Mouse (Mus musculus) liver, adult 2 months (tissue): ENCODE results near the gene Ahdc1. TPM values are rescaled to one million over a fixed set of nuclear protein-coding genes. Genes with fewer than 3 reads are reported as not detected.

Experiments
- DNase-seq: peaks from one replicate; pipeline ENCODE4 v3.0.0-alpha.2; 2011; ENCODE audit warnings: low read depth, low spot score; ENCODE audit errors: extremely low read depth
- H3K27ac ChIP-seq: fragments of 200-500 bp; replicated peaks from 2 replicates; pipeline ENCODE4 v1.5.1; 2012; ENCODE audit warnings: low read depth, mild to moderate bottlenecking, control low read depth, inconsistent platforms, low read length; ENCODE audit not compliant: insufficient read depth
- H3K27me3 ChIP-seq: fragments of 200-500 bp; 2 replicates; pipeline ENCODE4 v1.6.1; 2012; ENCODE audit warnings: mild to moderate bottlenecking, moderate library complexity, low read length, inconsistent platforms; ENCODE audit not compliant: control insufficient read depth, insufficient read depth
- H3K36me3 ChIP-seq: fragments of 200-500 bp; 2 replicates; pipeline ENCODE4 v1.6.1; 2012; ENCODE audit warnings: low read length, inconsistent platforms; ENCODE audit not compliant: control insufficient read depth, insufficient read depth
- H3K4me1 ChIP-seq: fragments of 200-500 bp; 2 replicates; pipeline ENCODE4 v1.6.1; 2011; ENCODE audit warnings: low read length; ENCODE audit not compliant: control insufficient read depth, insufficient read depth
- H3K4me3 ChIP-seq: fragments of 200-500 bp; 2 replicates; pipeline ENCODE4 v1.5.1; 2011; ENCODE audit warnings: low read depth, mild to moderate bottlenecking, control low read depth, low read length, moderate library complexity; ENCODE audit not compliant: insufficient read depth
- H3K79me2 ChIP-seq: fragments of 200-500 bp; 2 replicates; pipeline ENCODE4 v1.6.1; 2012; ENCODE audit warnings: inconsistent platforms, mild to moderate bottlenecking, low read length, moderate library complexity; ENCODE audit not compliant: control insufficient read depth, insufficient read depth
- H3K9ac ChIP-seq: fragments of 200-500 bp; 2 replicates; pipeline ENCODE4 v1.6.1; 2012; ENCODE audit warnings: low read depth, mild to moderate bottlenecking, control low read depth, inconsistent platforms, low read length
- CTCF ChIP-seq: fragments of 200-500 bp; IDR thresholded peaks from 2 replicates; pipeline ENCODE4 v1.5.1; 2011; ENCODE audit warnings: low read depth, low read length, control low read depth
- POLR2A ChIP-seq: fragments of 200-500 bp; IDR thresholded peaks from 2 replicates; pipeline ENCODE4 v1.6.1; 2011; ENCODE audit warnings: low read length, control low read depth; ENCODE audit not compliant: insufficient read depth; ENCODE audit errors: extremely low read depth
- WGBS: fragments of 180-500 bp; shearing (Covaris S2); methylation state at CpG from one replicate; pipeline ENCODE4 v1.1.7; 2018; 5-methylcytosine and 5-hydroxymethylcytosine counted together
- polyA plus RNA-seq: library from polyadenylated mRNA; depleted of rRNA; stranded (reverse); fragments of >200 nt; gene quantifications from 2 replicates; pipeline ENCODE4 v1.2.3, GENCODE M21; 2012
- total RNA-seq: library from RNA; depleted of rRNA; stranded (reverse); fragments of >200 nt; gene quantifications from 2 replicates; pipeline ENCODE4 v1.2.3, GENCODE M21; 2014

The Ahdc1 gene
- total and polyA plus RNA-seq, 2 experiments = 2.4 to 8.7 TPM

GRCm38 (mm10) chr4:133009131-133009530 lies 1.9 kb upstream of the Ahdc1 start:
- no peak for DNase-seq
- no peak overlapping the region for H3K4me3 ChIP-seq
- peaks cover 3% of the 10 kb centered on the region for H3K4me1 ChIP-seq
- H3K79me2 ChIP-seq = peaks cover 8% of the 10 kb centered on the region; the same call in 1 of the 2 replicates
- no peaks in the 10 kb centered on the region for H3K27me3 ChIP-seq
- WGBS = under 1% methylated on average over 4 of the region's 4 CpGs
- H3K27ac ChIP-seq = no peak overlapping the region; the same call in 1 of the 2 replicates
- H3K36me3 ChIP-seq = peaks cover 3% of the 10 kb centered on the region; the same call in 1 of the 2 replicates
- TF ChIP-seq POLR2A = no peak
- TF ChIP-seq CTCF = peak; percentile 57
- H3K9ac ChIP-seq = no peak overlapping the region

- no peak for TF ChIP-seq CTCF
- TF ChIP-seq POLR2A = no peak
- Histone ChIP-seq H3K4me3 (no peak overlapping the region), H3K27ac (no peak overlapping the region), H3K9ac (no peak overlapping the region), H3K79me2 (peaks cover 10% of the 10 kb centered on the region; the same call in 1 of the 2 replicates), H3K4me1 (peaks cover 4% of the 10 kb centered on the region), H3K36me3 (no peaks in the 10 kb centered on the region), H3K27me3 (no peaks in the 10 kb centered on the region)
- WGBS = 69% methylated on average over 5 of the region's 5 CpGs
- DNase-seq = no peak
Measured at GRCm38 (mm10) chr4:133009676-133010075, 1.4 kb upstream of the Ahdc1 start.

- WGBS = 3% methylated on average over 17 of the region's 17 CpGs
- DNase-seq = no peak
- Histone ChIP-seq H3K79me2 (peaks cover 19% of the 10 kb centered on the region), H3K27me3 (no peaks in the 10 kb centered on the region), H3K9ac (peak overlapping the region; percentile 57), H3K4me1 (peaks cover 4% of the 10 kb centered on the region), H3K27ac (0 out of 2 replicates have a peak overlapping the region, but pooled peaks have one; percentile 52), H3K4me3 (peak overlapping the region; percentile 87), H3K36me3 (no peaks in the 10 kb centered on the region)
- TF ChIP-seq CTCF = no peak
- TF ChIP-seq POLR2A = no peak
Measured at GRCm38 (mm10) chr4:133010611-133011010, 449 bp upstream of the Ahdc1 start.

GRCm38 (mm10) chr4:133011821-133012775 lies 1.0 kb downstream of the Ahdc1 start:
- H3K27ac ChIP-seq = peak overlapping the region; percentile 93
- WGBS = under 1% methylated on average over 64 of the region's 84 CpGs
- peak overlapping the region; percentile 97 for H3K9ac ChIP-seq
- no peak for TF ChIP-seq CTCF
- TF ChIP-seq POLR2A = no peak
- DNase-seq = no peak
- peaks cover 34% of the 10 kb centered on the region for H3K79me2 ChIP-seq
- H3K27me3 ChIP-seq = no peaks in the 10 kb centered on the region
- H3K36me3 ChIP-seq = no peaks in the 10 kb centered on the region
- peaks cover 6% of the 10 kb centered on the region for H3K4me1 ChIP-seq
- peak overlapping the region; percentile 87 for H3K4me3 ChIP-seq

- Histone ChIP-seq H3K27ac (peak overlapping the region; percentile 80), H3K9ac (peak overlapping the region; percentile 67), H3K4me1 (peaks cover 6% of the 10 kb centered on the region), H3K79me2 (peaks cover 37% of the 10 kb centered on the region), H3K27me3 (no peaks in the 10 kb centered on the region), H3K4me3 (peak overlapping the region; percentile 87), H3K36me3 (no peaks in the 10 kb centered on the region)
- under 1% methylated on average over 17 of the region's 17 CpGs for WGBS
- DNase-seq = peak; percentile 62
- TF ChIP-seq POLR2A (no peak), CTCF (no peak)
Measured at GRCm38 (mm10) chr4:133012776-133013265, 1.8 kb downstream of the Ahdc1 start.
